Comparison of ENCODE assay signal across 8 mouse cellular contexts in the genomic region with DNA sequence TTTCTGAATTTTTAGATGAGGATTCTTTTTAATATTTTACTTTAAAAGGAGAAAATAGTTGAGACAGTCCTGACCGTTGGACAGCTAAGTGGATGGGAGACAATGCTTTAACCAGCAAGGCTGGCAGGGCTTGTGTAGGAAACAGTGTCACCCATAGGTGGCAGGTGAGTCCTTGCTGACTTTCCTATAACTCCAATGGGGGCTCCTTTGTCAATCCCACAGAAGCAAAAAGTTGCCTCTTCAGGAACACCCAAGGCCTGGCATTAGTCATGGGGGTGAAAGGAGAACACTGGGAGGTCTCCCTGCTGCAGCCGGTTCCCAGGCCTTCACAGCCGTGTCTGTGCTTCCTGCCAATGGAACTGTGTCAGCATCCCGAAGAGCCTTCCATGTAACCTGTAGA. TPM values are rescaled to one million over a fixed set of nuclear protein-coding genes. Genes with fewer than 3 reads are reported as not detected.
DNase-seq lines count a peak whose midpoint lies in the region; ATAC-seq and TF ChIP-seq lines count a peak whose summit lies in the region.

No protein-coding gene starts in this region.

- H3K27me3 ChIP-seq in E14TG2a.4 (ENCODE audit: insufficient read depth, low read length): peaks cover 4% of the 10 kb centered on the region; the same call in 1 of the 2 replicates
- no peaks in the 10 kb centered on the region for H3K27me3 ChIP-seq in kidney, postnatal 0 days (ENCODE audit: insufficient read depth, low read length)

- ATAC-seq in kidney, postnatal 0 days (replicated peaks; ENCODE audit: low FRiP score, low read depth): peak; percentile 59; the same call in 1 of the 2 replicates

- no peak overlapping the region for H3K9ac ChIP-seq in kidney, postnatal 0 days (ENCODE audit: low read depth, low read length)

- no peaks in the 10 kb centered on the region for H3K36me3 ChIP-seq in E14TG2a.4 (ENCODE audit: insufficient read depth, low read length)
- peaks cover 9% of the 10 kb centered on the region; the same call in 1 of the 2 replicates for H3K36me3 ChIP-seq in kidney, postnatal 0 days (ENCODE audit: insufficient read depth, low read length)

- peaks cover 15% of the 10 kb centered on the region for H3K4me1 ChIP-seq in E14TG2a.4 (replicated peaks; ENCODE audit: low read depth, low read length)
- H3K4me1 ChIP-seq in cortical plate, adult 2 months (ENCODE audit: control insufficient read depth, insufficient read depth, low read length): no peaks in the 10 kb centered on the region
- H3K4me1 ChIP-seq in kidney, postnatal 0 days (replicated peaks; ENCODE audit: insufficient read depth, low read length): no peaks in the 10 kb centered on the region

- intact Hi-C loops in gastrocnemius, adult 2 months (cut with DNase I): loop anchor here (5.0 to 10.0 kb wide), 2 partner anchors 106 to 136 kb away; a partner anchor contains a TSS

- no peak overlapping the region for H3K4me2 ChIP-seq in kidney, postnatal 0 days (ENCODE audit: low read length)

- TF ChIP-seq CTCF in gastrocnemius, adult 2 months (IDR thresholded peaks at IDR 0.05): peak; percentile 50
- TF ChIP-seq CTCF in E14TG2a.4 (conservative IDR thresholded peaks at IDR 0.05; ENCODE audit: low read length): peak; percentile 27
- peak; percentile 35 for TF ChIP-seq CTCF in cortical plate, adult 2 months (IDR thresholded peaks at IDR 0.05; ENCODE audit: extremely low read depth, insufficient read depth, low read length)
- TF ChIP-seq CTCF in kidney, postnatal 0 days (IDR thresholded peaks at IDR 0.05; ENCODE audit: low read depth): peak; percentile 55; the same call in 1 of the 2 replicates

- TF ChIP-seq POLR2A in cortical plate, adult 2 months (IDR thresholded peaks at IDR 0.05; ENCODE audit: extremely low read depth, insufficient read depth, low read length): no peak

- no peak overlapping the region for H3K27ac ChIP-seq in gastrocnemius, adult 2 months
- no peak overlapping the region for H3K27ac ChIP-seq in cortical plate, adult 2 months (ENCODE audit: insufficient read depth, low read length)
- no peak overlapping the region for H3K27ac ChIP-seq in kidney, postnatal 0 days

- H3K9me3 ChIP-seq in E14TG2a.4 (ENCODE audit: low read length): no peaks in the 10 kb centered on the region
- no peaks in the 10 kb centered on the region for H3K9me3 ChIP-seq in kidney, postnatal 0 days (replicated peaks; ENCODE audit: low read length)

- WGBS in kidney, postnatal 0 days: 79% methylated on average over 4 of the region's 4 CpGs

- DNase-seq in gastrocnemius, adult 2 months: no peak
- no peak for DNase-seq in gastrocnemius, postnatal 25 days
- peak; percentile 25 for DNase-seq in kidney, postnatal 0 days (ENCODE audit: low spot score)
- peak; percentile 31 for DNase-seq in retina, postnatal 1 day
- DNase-seq in gastrocnemius, adult 18-20 months (ENCODE audit: low spot score): no peak
- DNase-seq in left cerebral cortex, adult 11 months (ENCODE audit: low spot score): no peak

- no peak overlapping the region for H3K4me3 ChIP-seq in gastrocnemius, adult 2 months
- H3K4me3 ChIP-seq in E14TG2a.4 (replicated peaks; ENCODE audit: low read length): peak overlapping the region; percentile 52
- no peak overlapping the region for H3K4me3 ChIP-seq in cortical plate, adult 2 months (ENCODE audit: insufficient read depth, low read length)
- no peak overlapping the region for H3K4me3 ChIP-seq in kidney, postnatal 0 days (replicated peaks; ENCODE audit: low read depth, low read length)

RNA-seq across cellular contexts. Expression of a gene that starts 55.5 kb away (rescaled TPM):
- total RNA-seq in gastrocnemius, adult 2 months (2021): 10 to 100 TPM; 11.0 to 12.9 TPM
- 1 to 10 TPM; 8.1 to 8.5 TPM for total RNA-seq in gastrocnemius, postnatal 25 days (2021)
- polyA plus RNA-seq in cortical plate, adult 2 months (2012; rRNA removed): 52.5 and 53.3 TPM in 2 replicates
- 34.9 and 40.1 TPM in 2 replicates for polyA plus RNA-seq in kidney, postnatal 0 days (2015; fragmentation: Nextera tagmentation; extraction: Ambion mirVana)
- 10 to 100 TPM; 11.7 to 12.7 TPM for total RNA-seq in gastrocnemius, adult 18-20 months (2021)

Comparison
In these comparisons a context has a peak if more than half of its experiments do, and no peak if none do; other contexts are left out.
1. DNase-seq: peak in kidney, postnatal 0 days (single experiment) and retina, postnatal 1 day (single experiment); none in gastrocnemius, adult 2 months (single experiment), gastrocnemius, postnatal 25 days (single experiment), gastrocnemius, adult 18-20 months (single experiment) and left cerebral cortex, adult 11 months (single experiment).
2. Peak in every context shown above with its lines, with median percentiles within 50 percentile points of each other: CTCF ChIP-seq.